Mouse (Mus musculus) hindlimb bud, embryonic 11.5 days (tissue): ENCODE measurements around the gene Eml1.

Source experiments
- DNase-seq: peaks from one replicate; pipeline ENCODE4 v3.0.0-alpha.2; 2012; ENCODE audit warnings: low read depth, low spot score; ENCODE audit errors: extremely low spot score

The Eml1 gene

GRCm38 (mm10) chr12:108370596-108371428 lies at the start of gene Eml1:
Gene Eml1 (plus strand): TSS chr12:108370957.
- no peak for DNase-seq

GRCm38 (mm10) chr12:108326401-108326800 lies 44.4 kb upstream of the Eml1 start:
- no peak for DNase-seq

GRCm38 (mm10) chr12:108327889-108328491 lies 42.8 kb upstream of the Eml1 start:
- DNase-seq: no peak

- DNase-seq: peak; percentile 37
Measured at GRCm38 (mm10) chr12:108333056-108333455, 37.7 kb upstream of the Eml1 start.

GRCm38 (mm10) chr12:108333481-108333882 lies 37.3 kb upstream of the Eml1 start:
- DNase-seq: no peak

- DNase-seq: peak; percentile 91
Measured at GRCm38 (mm10) chr12:108333895-108334445, 36.8 kb upstream of the Eml1 start, which contains the start of gene Cyp46a1. Gene Cyp46a1 (plus strand): TSS chr12:108334381.

- DNase-seq: no peak
Measured at GRCm38 (mm10) chr12:108334529-108334928, 36.2 kb upstream of the Eml1 start.

GRCm38 (mm10) chr12:108338572-108339190 lies 32.1 kb upstream of the Eml1 start:
- peak; percentile 44 for DNase-seq

- DNase-seq: no peak
Measured at GRCm38 (mm10) chr12:108348151-108348550, 22.6 kb upstream of the Eml1 start.

GRCm38 (mm10) chr12:108349026-108349425 lies 21.7 kb upstream of the Eml1 start:
- no peak for DNase-seq

- DNase-seq: no peak
Measured at GRCm38 (mm10) chr12:108350931-108351330, 19.8 kb upstream of the Eml1 start.

GRCm38 (mm10) chr12:108352371-108353136 lies 18.2 kb upstream of the Eml1 start:
- DNase-seq: no peak

GRCm38 (mm10) chr12:108354284-108354683 lies 16.5 kb upstream of the Eml1 start:
- DNase-seq: no peak

- DNase-seq: no peak
Measured at GRCm38 (mm10) chr12:108355271-108355670, 15.5 kb upstream of the Eml1 start.

GRCm38 (mm10) chr12:108355986-108356385 lies 14.8 kb upstream of the Eml1 start:
- DNase-seq: no peak

- DNase-seq: peak; percentile 81
Measured at GRCm38 (mm10) chr12:108363796-108364195, 7.0 kb upstream of the Eml1 start.

GRCm38 (mm10) chr12:108365340-108365739 lies 5.4 kb upstream of the Eml1 start:
- DNase-seq: no peak

GRCm38 (mm10) chr12:108365868-108366267 lies 4.9 kb upstream of the Eml1 start:
- no peak for DNase-seq

GRCm38 (mm10) chr12:108367909-108368308 lies 2.8 kb upstream of the Eml1 start:
- no peak for DNase-seq

GRCm38 (mm10) chr12:108368921-108369320 lies 1.8 kb upstream of the Eml1 start:
- DNase-seq: no peak

GRCm38 (mm10) chr12:108371429-108371765 lies 640 bp downstream of the Eml1 start:
- no peak for DNase-seq
